Mouse (Mus musculus): ENCODE measurements around the gene Zfp628. TPM values are rescaled to one million over a fixed set of nuclear protein-coding genes. Genes with fewer than 3 reads are reported as not detected.

The Zfp628 gene
- polyA plus RNA-seq, 1 experiment, result 9.0 TPM

- no peak overlapping the region for H3K4me3 ChIP-seq (ENCODE audit: insufficient read depth, poor library complexity, severe bottlenecking)
- TF ChIP-seq FOSL1 (IDR thresholded peaks at IDR 0.05; ENCODE audit: insufficient read depth, low read length, poor library complexity, severe bottlenecking) (no peak), MYOD1 (IDR thresholded peaks at IDR 0.05; ENCODE audit: control insufficient read depth, insufficient read length, low read depth) (no peak)
- no peaks in the 10 kb centered on the region for H3K27me3 ChIP-seq (ENCODE audit: control insufficient read depth, insufficient read depth, insufficient read length)
- H3K79me3 ChIP-seq (ENCODE audit: low read depth), result peaks cover 9% of the 10 kb centered on the region
- peaks cover 26% of the 10 kb centered on the region for H3K79me2 ChIP-seq (ENCODE audit: control insufficient read depth, insufficient read depth)
- peaks cover 14% of the 10 kb centered on the region for H3K36me3 ChIP-seq (ENCODE audit: control insufficient read depth, insufficient read depth)
- no peak overlapping the region for H3ac ChIP-seq (ENCODE audit: control insufficient read depth, insufficient read length, low read depth)
Observed at GRCm38 (mm10) chr7:4919971-4920370, 5.0 kb downstream of the Zfp628 start.

- H3K27me3 ChIP-seq (ENCODE audit: control insufficient read depth, insufficient read depth, insufficient read length), result no peaks in the 10 kb centered on the region
- H3ac ChIP-seq (ENCODE audit: control insufficient read depth, insufficient read length, low read depth), result no peak overlapping the region
- peaks cover 14% of the 10 kb centered on the region for H3K36me3 ChIP-seq (ENCODE audit: control insufficient read depth, insufficient read depth)
- H3K4me3 ChIP-seq (ENCODE audit: insufficient read depth, poor library complexity, severe bottlenecking), result no peak overlapping the region
- TF ChIP-seq MYOD1 (IDR thresholded peaks at IDR 0.05; ENCODE audit: control insufficient read depth, insufficient read length, low read depth) (no peak), MAX (IDR thresholded peaks at IDR 0.05) (no peak), FOSL1 (IDR thresholded peaks at IDR 0.05; ENCODE audit: insufficient read depth, low read length, poor library complexity, severe bottlenecking) (no peak), USF1 (IDR thresholded peaks at IDR 0.05; ENCODE audit: low read depth) (no peak), CTCF (IDR thresholded peaks at IDR 0.05; ENCODE audit: control insufficient read depth, insufficient read depth, insufficient read length) (no peak), MYOG (IDR thresholded peaks at IDR 0.05; ENCODE audit: control insufficient read depth, extremely low read depth, insufficient read length) (no peak), CEBPB (IDR thresholded peaks at IDR 0.05; ENCODE audit: low read depth) (no peak)
- peaks cover 9% of the 10 kb centered on the region for H3K79me3 ChIP-seq (ENCODE audit: low read depth)
- H3K79me2 ChIP-seq (ENCODE audit: control insufficient read depth, insufficient read depth), result peaks cover 26% of the 10 kb centered on the region
Observed at GRCm38 (mm10) chr7:4920496-4920895, 5.5 kb downstream of the Zfp628 start.

GRCm38 (mm10) chr7:4920976-4921823, 6.2 kb downstream of the Zfp628 start:
- Histone ChIP-seq H3K4me3 (ENCODE audit: insufficient read depth, poor library complexity, severe bottlenecking) (no peak overlapping the region), H3K79me2 (ENCODE audit: control insufficient read depth, insufficient read depth) (peaks cover 19% of the 10 kb centered on the region), H3ac (ENCODE audit: control insufficient read depth, insufficient read length, low read depth) (no peak overlapping the region), H3K79me3 (ENCODE audit: low read depth) (peaks cover 6% of the 10 kb centered on the region), H3K27me3 (ENCODE audit: control insufficient read depth, insufficient read depth, insufficient read length) (no peaks in the 10 kb centered on the region), H3K36me3 (ENCODE audit: control insufficient read depth, insufficient read depth) (peaks cover 14% of the 10 kb centered on the region)
- no peak for TF ChIP-seq CEBPB (IDR thresholded peaks at IDR 0.05; ENCODE audit: low read depth)
- no peak for TF ChIP-seq USF1 (IDR thresholded peaks at IDR 0.05; ENCODE audit: low read depth)
- no peak for TF ChIP-seq CTCF (IDR thresholded peaks at IDR 0.05; ENCODE audit: control insufficient read depth, insufficient read depth, insufficient read length)
- TF ChIP-seq MYOG (IDR thresholded peaks at IDR 0.05; ENCODE audit: control insufficient read depth, extremely low read depth, insufficient read length), result no peak
- no peak for TF ChIP-seq FOSL1 (IDR thresholded peaks at IDR 0.05; ENCODE audit: insufficient read depth, low read length, poor library complexity, severe bottlenecking)
- TF ChIP-seq MYOD1 (IDR thresholded peaks at IDR 0.05; ENCODE audit: control insufficient read depth, insufficient read length, low read depth), result no peak
- no peak for TF ChIP-seq MAX (IDR thresholded peaks at IDR 0.05)

- Histone ChIP-seq H3K27me3 (ENCODE audit: control insufficient read depth, insufficient read depth, insufficient read length) (no peaks in the 10 kb centered on the region), H3K36me3 (ENCODE audit: control insufficient read depth, insufficient read depth) (peaks cover 14% of the 10 kb centered on the region), H3ac (ENCODE audit: control insufficient read depth, insufficient read length, low read depth) (no peak within 1 kb of the TSS), H3K79me3 (ENCODE audit: low read depth) (no peaks in the 10 kb centered on the region), H3K4me3 (ENCODE audit: insufficient read depth, poor library complexity, severe bottlenecking) (no peak within 1 kb of the TSS), H3K79me2 (ENCODE audit: control insufficient read depth, insufficient read depth) (peaks cover 11% of the 10 kb centered on the region)
- no peak for TF ChIP-seq USF1 (IDR thresholded peaks at IDR 0.05; ENCODE audit: low read depth)
- no peak for TF ChIP-seq MYOG (IDR thresholded peaks at IDR 0.05; ENCODE audit: control insufficient read depth, extremely low read depth, insufficient read length)
- no peak for TF ChIP-seq MAX (IDR thresholded peaks at IDR 0.05)
- no peak for TF ChIP-seq FOSL1 (IDR thresholded peaks at IDR 0.05; ENCODE audit: insufficient read depth, low read length, poor library complexity, severe bottlenecking)
- no peak for TF ChIP-seq MYOD1 (IDR thresholded peaks at IDR 0.05; ENCODE audit: control insufficient read depth, insufficient read length, low read depth)
- no peak for TF ChIP-seq CEBPB (IDR thresholded peaks at IDR 0.05; ENCODE audit: low read depth)
Observed at GRCm38 (mm10) chr7:4921824-4922482, 6.9 kb downstream of the Zfp628 start, which contains the start of gene Nat14. Gene Nat14 (plus strand): TSS chr7:4922028.

- no peak overlapping the region for H3K4me3 ChIP-seq (ENCODE audit: insufficient read depth, poor library complexity, severe bottlenecking)
- H3K79me3 ChIP-seq (ENCODE audit: low read depth), result no peaks in the 10 kb centered on the region
- H3K36me3 ChIP-seq (ENCODE audit: control insufficient read depth, insufficient read depth), result peaks cover 11% of the 10 kb centered on the region
- no peak overlapping the region for H3ac ChIP-seq (ENCODE audit: control insufficient read depth, insufficient read length, low read depth)
- H3K27me3 ChIP-seq (ENCODE audit: control insufficient read depth, insufficient read depth, insufficient read length), result no peaks in the 10 kb centered on the region
- TF ChIP-seq USF1 (IDR thresholded peaks at IDR 0.05; ENCODE audit: low read depth), result no peak
- no peak for TF ChIP-seq CTCF (IDR thresholded peaks at IDR 0.05; ENCODE audit: control insufficient read depth, insufficient read depth, insufficient read length)
- no peak for TF ChIP-seq FOSL1 (IDR thresholded peaks at IDR 0.05; ENCODE audit: insufficient read depth, low read length, poor library complexity, severe bottlenecking)
- no peak for TF ChIP-seq MAX (IDR thresholded peaks at IDR 0.05)
- TF ChIP-seq MYOG (IDR thresholded peaks at IDR 0.05; ENCODE audit: control insufficient read depth, extremely low read depth, insufficient read length), result no peak
- TF ChIP-seq CEBPB (IDR thresholded peaks at IDR 0.05; ENCODE audit: low read depth), result no peak
- TF ChIP-seq MYOD1 (IDR thresholded peaks at IDR 0.05; ENCODE audit: control insufficient read depth, insufficient read length, low read depth), result no peak
- peaks cover 6% of the 10 kb centered on the region for H3K79me2 ChIP-seq (ENCODE audit: control insufficient read depth, insufficient read depth)
Observed at GRCm38 (mm10) chr7:4922508-4922907, 7.5 kb downstream of the Zfp628 start.

All from C2C12 (cell line).